Mouse (Mus musculus): ENCODE results near the gene Fate1. TPM values are rescaled to one million over a fixed set of nuclear protein-coding genes. Genes with fewer than 3 reads are reported as not detected.

Fate1 gene
- total RNA-seq, 2 experiments from 2014 or later = not detected

Other genes starting within 250 kb of the Fate1 start
- 10 to 100 TPM; 33.4 to 35.1 TPM for gene Vma21, start 157.1 kb upstream of the Fate1 start, total RNA-seq (2021)
- gene Gm1141, start 52.0 kb upstream of the Fate1 start, total RNA-seq (2021) = 1 to 10 TPM in 1 of 2 experiments, under 1 TPM in 1; 0.37 to 1.0 TPM
- gene Prrg3, start 10.4 kb upstream of the Fate1 start, total RNA-seq (2021) = 10 to 100 TPM; 20.4 to 21.2 TPM
- not detected for gene Cnga2, start 18.9 kb downstream of the Fate1 start, total RNA-seq (2021)
- gene Magea4, start 249.0 kb downstream of the Fate1 start, total RNA-seq (2021) = not detected